Mouse (Mus musculus) ZHBTc4 (cell line): Measurements from ENCODE around the gene Pga5.

Experiments
- DNase-seq: peaks from one replicate; pipeline ENCODE4 v3.0.0-alpha.2; 2011; ENCODE audit warnings: low read depth, low spot score

The Pga5 gene

GRCm38 (mm10) chr19:10665499-10665898 lies 12.4 kb downstream of the Pga5 start:
- peak; percentile 77 for DNase-seq

- DNase-seq, result no peak
These were observed 12.8 kb downstream of the Pga5 start for GRCm38 (mm10) chr19:10665093-10665492.

- no peak for DNase-seq
These were observed 15.2 kb downstream of the Pga5 start for GRCm38 (mm10) chr19:10662665-10663064.

GRCm38 (mm10) chr19:10661919-10662318 lies 16.0 kb downstream of the Pga5 start:
- DNase-seq, result no peak

- no peak for DNase-seq
These were observed 16.5 kb downstream of the Pga5 start for GRCm38 (mm10) chr19:10661373-10661772.

GRCm38 (mm10) chr19:10658406-10658805 lies 19.5 kb downstream of the Pga5 start:
- DNase-seq, result no peak

- DNase-seq, result no peak
These were observed 20.1 kb downstream of the Pga5 start for GRCm38 (mm10) chr19:10657742-10658141.

- no peak for DNase-seq
These were observed 21.8 kb downstream of the Pga5 start for GRCm38 (mm10) chr19:10656058-10656457.

- no peak for DNase-seq
These were observed 29.7 kb downstream of the Pga5 start for GRCm38 (mm10) chr19:10648156-10648555.

- DNase-seq, result no peak
These were observed 32.3 kb downstream of the Pga5 start for GRCm38 (mm10) chr19:10645616-10646015.

GRCm38 (mm10) chr19:10640589-10641378 lies 37.1 kb downstream of the Pga5 start:
- DNase-seq, result no peak

- no peak for DNase-seq
These were observed 37.8 kb downstream of the Pga5 start for GRCm38 (mm10) chr19:10640080-10640479.

GRCm38 (mm10) chr19:10637840-10638239 lies 40.0 kb downstream of the Pga5 start:
- DNase-seq, result no peak

GRCm38 (mm10) chr19:10634872-10635318 lies 43.0 kb downstream of the Pga5 start:
- peak; percentile 65 for DNase-seq

- peak; percentile 48 for DNase-seq
These were observed 43.6 kb downstream of the Pga5 start, which contains the start of gene Vwce for GRCm38 (mm10) chr19:10634106-10634871. Gene Vwce (plus strand): TSS chr19:10634213.
